Mouse (Mus musculus) MEL-GATA-1-ER (cell line): ENCODE measurements around the gene Klra1.
"Not testable (repeated sequence)": the region's sequence is repeated elsewhere in the genome, so short reads cannot be mapped to it uniquely, and the experiment has no call there.

ENCODE experiments used
- DNase-seq: peaks from one replicate; pipeline ENCODE4 v3.0.0-alpha.2; 2012; ENCODE audit warnings: low read depth; ENCODE audit errors: extremely low read depth

The Klra1 gene

DNA sequence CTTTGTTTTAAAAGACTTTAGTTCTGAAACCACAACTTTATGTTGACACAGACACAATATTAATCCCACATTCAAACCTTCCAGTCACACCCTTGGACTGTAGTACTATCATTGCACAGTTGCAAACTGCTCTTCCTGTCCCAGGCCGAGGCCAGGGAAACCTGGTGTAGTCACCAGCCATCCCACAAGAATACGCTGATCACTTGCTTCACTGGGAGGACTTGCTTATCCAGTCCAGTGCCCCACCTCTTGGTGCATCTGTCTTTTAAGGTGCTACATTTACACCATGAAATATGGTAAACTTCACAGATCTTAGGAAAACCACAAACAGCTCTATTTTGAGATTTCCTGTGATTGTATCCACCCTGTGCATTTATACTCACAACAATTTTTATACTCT is at the start of gene Klra1:
Klra1 (minus strand) TSS at position 125 of the 400 bp plus-strand sequence.
- DNase-seq = no peak

DNA sequence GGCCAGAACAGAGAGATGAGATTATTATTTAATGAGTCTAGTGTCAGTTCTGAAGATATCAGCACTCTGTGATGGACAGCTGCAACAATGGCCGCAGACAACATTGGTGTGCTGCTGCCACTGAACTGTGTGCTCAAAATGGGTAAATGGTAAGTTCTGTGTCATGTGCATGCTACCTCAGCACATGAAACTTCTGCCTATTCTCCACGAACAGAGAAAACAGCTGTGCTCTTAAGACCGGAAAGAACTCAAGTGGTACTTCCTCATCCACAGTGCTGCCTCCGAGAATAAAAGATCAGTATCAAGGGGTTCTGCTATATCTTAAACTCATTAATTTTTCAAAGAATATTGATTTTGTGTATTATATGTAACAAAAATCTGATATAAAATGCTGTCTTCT is 42.8 kb upstream of the Klra1 start:
- DNase-seq = no peak

DNA sequence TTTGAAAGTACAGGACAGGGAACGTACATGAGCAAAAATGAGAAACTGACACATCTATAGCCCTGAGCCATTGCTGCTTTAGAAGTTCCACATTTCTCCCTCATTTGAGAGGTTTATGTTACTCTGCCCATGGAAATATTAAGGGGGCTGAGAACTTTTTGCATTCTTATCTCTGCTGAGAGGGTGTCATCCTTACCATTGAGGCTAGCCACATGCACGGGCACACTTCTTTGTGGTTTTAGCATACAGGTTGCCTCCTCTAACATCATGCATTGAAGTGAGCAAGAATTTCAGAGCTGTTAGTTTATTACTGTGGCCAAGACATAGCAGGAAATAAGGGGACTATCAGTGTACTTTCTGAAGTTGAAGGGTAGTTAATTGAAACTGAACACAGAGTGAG is 32.5 kb upstream of the Klra1 start:
- no peak for DNase-seq

DNA sequence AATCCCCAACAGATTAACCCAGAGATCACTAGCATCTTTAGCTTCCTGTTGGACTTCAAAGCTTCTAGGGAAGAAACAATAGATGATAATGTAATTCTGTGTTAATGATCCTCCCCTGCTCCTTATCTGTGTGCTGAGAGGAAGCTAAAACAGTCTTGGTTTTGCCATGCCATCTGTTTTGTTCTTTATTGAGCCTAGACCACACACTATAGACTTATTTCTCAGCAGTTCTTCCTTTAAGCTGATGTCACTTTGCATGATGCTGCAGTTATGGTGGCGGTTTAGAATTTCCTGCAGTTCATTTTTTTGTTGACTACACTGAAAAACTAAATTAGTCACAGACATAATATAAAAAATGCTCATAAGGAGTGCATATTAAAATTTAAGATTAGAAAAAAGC is 18.2 kb upstream of the Klra1 start:
- DNase-seq = no peak

DNA sequence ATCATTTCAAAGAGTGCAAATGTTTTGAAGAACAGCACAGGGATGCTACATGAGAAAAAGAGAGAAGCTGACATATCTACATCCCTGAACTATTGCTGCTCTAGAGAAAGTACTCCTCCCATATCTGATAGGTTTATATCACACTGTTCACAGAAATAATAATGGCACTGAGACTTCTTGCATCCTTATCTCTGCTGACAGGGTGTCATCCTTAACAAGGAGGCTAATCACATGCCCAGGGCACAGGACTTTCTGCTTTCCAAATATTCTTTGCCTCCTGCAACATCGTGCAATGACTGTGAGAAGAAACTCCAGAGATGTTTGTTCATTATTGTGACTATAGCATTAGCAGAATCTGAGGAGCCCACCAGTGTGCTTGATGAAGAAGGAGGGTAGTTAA is 871 bp downstream of the Klra1 start:
- DNase-seq = no peak

DNA sequence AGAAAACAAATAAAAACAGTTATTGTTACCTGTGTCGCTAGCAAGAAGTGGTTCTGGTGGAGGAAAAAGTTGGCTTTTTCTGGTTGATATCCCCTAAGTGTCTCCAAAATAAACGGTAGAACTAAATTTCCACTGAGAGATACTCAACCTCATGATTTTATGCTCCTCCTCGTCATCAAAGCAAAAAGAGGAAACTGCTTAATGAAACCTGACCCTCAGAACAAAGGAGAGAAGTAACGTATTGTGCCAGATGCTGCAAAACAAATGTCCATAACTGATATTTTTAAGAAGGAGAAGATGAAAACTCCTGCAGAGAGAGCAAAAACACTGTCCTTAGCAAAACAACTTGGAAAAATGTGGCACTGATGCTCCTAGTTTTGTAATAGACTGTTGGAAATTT is 4.3 kb downstream of the Klra1 start:
- DNase-seq = no peak

DNA sequence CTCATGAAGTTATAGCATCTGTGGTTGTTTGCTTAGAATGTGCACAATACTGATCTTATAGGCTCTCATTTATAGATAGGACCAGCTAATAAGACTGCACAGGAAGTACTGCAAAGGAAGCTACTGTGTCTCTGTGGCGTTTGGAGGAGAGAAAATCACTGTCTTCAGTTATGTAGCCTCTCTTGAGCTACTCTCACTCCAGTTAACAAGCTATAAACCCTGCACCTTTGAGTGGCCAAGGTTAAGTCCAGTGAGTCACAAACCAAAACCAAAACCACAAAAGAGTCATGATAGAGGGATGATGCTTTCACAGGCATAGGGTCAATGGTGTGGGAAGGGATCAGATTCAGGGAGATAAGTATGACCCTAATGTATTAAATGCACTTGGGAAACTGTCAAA is 41.3 kb downstream of the Klra1 start:
- DNase-seq = not testable (repeated sequence)

DNA sequence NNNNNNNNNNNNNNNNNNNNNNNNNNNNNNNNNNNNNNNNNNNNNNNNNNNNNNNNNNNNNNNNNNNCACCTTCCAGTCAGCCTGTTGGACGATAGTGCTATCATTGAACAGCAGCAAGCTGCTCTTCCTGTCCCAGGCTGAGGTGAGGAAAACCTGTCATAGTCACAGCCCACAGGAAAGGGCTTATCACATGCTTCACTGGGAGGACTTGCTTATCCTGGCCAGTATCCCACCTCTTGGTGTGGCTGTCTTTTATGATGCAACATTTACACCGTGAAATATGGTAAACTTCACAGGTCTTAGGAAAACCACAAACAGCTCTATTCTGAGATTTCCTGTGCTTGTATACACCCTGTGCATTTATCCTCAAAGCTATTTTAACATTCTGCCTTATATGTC is 44.7 kb downstream of the Klra1 start:
- peak; percentile 51 for DNase-seq

DNA sequence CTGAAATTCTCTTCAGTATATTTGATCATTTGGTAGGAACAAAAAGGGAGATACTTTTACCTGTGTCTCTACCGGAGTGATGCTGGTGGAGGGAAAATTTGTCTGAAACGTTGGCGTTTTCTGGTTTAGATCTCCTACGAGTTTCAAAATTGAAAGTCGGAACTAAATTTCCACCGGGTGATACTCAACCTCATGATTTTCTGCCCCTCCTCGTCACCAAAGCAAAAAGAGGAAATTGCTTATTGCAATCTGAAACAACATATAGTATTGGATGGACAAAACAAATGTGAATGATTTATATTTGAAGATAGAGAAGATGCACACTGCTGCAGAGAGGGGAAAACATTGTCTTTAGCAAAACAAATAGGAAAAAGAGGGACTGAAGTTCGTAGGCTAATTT is 49.3 kb downstream of the Klra1 start, which contains the start of gene Klra3:
Klra3 (minus strand) TSS at position 164 of the 400 bp plus-strand sequence.
- DNase-seq = no peak
